Mouse (Mus musculus) embryo, embryonic 11.5 days (tissue): ENCODE measurements around the gene Drd5.

Experiments
- DNase-seq: peaks from one replicate; pipeline ENCODE4 v3.0.0-alpha.2; 2012; ENCODE audit warnings: low read depth, low spot score

The Drd5 gene

DNA sequence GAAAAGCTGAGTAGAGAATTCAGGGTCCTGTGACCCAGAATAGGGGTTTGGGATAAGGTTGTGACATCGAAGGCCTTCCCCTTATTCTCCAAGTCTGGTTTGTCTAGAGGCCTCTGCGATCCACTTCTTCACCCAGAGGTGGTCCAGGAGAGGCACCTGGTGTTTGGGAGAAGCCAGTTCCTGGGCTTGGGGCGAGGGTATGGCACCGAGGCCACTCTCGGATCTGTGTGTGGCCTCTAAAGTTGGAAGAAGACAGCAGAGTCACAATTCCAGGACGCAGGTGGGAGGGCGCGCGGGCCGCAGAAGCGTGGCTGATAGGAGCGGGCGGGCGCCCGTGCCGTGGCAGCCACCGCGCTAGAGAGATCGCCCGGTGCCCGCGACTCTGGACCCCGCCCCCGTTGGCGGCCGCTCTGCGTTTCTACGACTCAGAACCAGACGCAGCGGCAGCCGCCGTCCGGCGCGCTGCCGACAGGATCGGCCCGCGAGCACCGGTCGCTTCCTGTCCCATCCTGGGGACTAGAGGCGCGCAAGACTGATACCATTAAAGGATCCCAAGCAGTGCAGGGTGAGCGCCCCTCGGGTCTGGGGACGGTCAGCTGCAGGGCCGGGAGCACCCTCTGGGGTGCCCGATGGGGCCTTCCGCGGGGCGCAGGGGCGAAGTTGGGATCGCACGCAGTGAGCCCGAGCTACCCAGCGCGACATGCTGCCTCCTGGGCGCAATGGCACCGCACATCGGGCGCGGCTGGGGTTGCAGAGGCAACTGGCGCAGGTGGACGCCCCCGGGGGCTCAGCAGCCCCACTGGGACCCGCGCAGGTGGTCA is at the start of gene Drd5:
TSS of gene Drd5 (plus strand) at position 402 of the 821 bp plus-strand sequence.
- DNase-seq, result no peak

DNA sequence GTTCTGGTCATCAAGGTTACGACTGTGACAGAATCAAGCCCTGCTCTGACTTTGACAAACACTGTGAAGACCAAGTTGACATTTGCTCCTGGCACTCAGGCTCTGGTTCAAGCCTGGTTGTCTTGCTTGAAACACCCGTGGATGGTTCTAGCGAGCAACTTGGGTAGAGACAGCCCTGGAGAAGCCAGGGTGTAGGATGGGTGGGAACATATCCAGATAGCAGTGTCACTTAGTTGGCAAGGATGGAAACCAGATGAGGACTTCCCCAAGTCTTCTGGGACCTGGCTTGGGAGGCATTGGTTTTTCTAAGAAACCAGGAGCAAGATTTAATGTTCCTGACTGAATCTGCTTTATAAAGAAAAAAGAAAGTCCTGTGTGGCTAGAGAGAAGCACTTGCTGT is 48.2 kb upstream of the Drd5 start:
- DNase-seq, result no peak

DNA sequence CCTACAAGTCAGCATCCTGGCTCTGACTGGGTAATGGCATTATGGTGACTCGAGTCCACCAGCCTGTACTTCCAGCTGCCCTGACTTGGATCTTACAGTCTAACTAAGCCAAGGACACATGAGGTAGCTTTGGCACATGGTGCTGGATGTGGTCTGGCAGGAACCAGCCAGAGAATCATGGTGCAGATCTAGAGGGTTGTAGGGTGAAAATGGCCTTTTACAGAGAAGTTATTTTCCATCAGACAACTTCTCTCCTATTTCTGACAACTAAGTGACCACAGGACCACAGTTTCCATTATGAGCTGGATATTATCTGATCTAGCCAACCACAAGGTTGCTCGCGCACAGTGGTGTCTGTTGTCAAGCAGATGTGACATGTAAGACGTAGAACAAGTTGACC is 45.3 kb upstream of the Drd5 start:
- no peak for DNase-seq

DNA sequence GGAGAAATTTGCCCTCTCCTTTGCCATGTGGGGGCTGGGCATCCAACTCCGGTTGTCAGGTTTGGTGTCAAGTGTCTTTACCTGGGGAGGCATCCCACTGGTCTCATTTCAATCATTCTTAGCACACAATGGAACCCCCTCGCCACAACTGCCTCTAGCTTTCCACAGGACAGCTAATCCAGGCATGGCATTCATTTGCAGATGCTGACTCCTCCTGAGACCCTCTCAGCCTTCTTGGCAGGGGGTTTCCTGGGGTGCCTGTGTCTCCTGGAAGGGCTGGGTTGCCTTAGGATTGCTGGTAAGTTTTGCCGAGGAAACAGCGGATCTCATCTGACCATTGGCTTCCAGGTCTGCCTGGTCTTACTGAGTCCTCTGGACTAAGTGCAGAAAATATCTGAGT is 43.4 kb upstream of the Drd5 start, which contains the start of gene Otop1:
TSS of gene Otop1 (plus strand) at position 202 of the 400 bp plus-strand sequence.
- no peak for DNase-seq

DNA sequence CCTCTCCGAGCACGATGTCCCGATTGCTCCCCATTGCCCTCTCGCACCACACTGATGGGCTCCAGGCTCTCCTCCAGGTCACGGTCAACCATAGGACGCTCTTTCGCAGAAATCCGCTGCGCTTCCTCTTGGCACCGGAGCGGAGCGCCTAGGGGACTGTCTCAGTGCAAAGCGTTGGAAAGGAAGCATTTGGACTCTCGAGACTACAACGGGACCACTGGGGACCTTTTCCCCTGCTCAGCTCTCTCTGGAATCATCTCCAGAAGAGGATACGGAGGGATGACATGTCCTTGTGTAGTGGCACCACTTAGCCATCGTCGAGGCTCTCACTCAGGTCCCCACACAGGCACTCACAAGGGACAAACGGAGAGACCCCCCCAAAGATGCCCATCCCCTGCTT is 42.7 kb upstream of the Drd5 start:
- no peak for DNase-seq

- DNase-seq, result no peak
These were observed 41.9 kb upstream of the Drd5 start for GRCm38 (mm10) chr5:38277098-38277866.

GRCm38 (mm10) chr5:38277936-38278600 is 41.1 kb upstream of the Drd5 start:
- no peak for DNase-seq

DNA sequence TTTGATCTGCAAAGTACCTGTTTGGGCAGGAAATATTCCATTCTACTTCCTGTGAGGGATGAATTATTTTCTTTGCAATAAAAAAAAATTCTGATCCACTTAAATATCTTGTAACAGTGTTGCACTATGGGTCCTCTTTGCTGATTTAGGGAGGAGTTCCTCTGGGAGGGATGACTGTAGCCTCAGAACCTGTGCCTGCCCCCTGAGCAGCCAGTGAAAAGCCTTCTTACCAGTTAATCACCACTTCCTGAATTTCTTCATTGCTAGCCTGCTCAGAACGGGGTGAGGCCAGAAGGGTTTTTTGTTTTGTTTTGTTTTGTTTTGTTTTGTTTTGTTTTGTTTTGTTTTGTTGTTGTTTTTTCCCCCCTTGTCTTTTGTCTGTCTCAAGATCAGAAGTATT is 39.1 kb upstream of the Drd5 start:
- DNase-seq, result no peak

DNA sequence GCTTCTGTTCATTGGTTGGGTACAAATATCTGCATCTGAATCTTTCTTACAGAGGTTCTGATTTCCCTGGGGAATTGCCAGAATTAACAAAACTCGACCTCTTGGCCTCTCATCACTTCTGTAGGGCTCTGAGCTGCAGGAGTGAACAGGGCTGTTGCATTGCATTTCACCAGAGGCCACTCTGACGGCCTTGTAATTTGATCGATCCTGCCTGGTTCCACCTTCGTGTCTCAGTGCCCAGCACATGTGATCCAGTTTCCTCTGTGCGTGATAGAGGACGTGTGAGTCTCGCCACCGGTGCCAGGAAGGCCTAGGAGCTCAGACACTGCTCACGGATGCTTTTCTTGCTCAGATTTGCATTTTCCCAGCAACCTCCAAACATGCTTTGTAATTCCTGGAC is 33.4 kb upstream of the Drd5 start:
- DNase-seq, result no peak

DNA sequence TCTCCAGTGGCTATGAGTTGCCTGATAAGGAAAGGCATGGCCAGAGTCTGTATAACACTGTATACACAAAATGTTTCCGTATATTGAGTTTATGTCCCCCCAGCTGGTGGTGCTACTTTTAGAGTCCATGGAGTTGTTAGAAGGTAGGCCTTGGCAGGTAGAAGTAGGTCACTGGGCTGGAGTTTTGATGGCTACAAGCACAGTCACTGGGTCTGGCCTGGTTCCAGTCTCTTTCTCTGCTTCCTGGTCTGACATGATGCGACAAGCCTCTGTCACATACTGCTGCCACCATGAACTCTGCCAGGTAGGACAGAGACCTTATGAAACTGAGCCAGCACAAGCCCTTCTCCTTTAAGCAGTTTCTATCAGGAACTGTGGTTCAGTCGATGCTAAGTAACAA is 30.7 kb upstream of the Drd5 start:
- DNase-seq, result no peak

DNA sequence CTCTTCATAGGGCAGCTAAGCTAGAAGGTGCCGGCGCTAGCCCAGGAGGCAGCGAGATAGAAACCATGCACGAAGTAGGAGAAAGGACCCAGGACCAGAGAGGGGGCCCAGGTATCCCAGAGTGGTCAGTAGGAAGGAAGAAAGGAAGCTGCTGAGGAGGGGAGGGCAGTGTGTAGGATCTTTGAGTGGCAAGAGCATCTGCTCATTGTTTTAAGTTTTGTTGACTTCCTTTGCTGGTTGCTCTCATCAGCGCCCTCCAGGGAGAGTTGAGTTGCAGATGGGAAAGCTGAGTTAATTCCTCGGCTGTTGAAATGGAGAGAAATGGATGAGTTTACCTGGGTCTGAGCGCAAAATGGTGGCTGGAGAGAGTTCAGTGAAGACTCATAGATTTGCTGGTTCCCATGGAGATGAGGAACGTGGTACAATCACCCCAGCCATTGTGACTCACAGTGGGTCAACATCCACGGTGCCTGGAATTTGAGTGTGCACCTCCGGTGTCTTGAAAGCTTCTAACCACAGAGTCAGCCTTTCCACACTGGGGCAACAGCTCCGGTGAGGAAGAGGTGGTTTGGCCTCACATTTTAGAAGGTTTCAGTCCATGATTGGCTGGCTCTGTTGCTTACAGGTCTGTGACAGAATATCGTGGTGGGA is 17.3 kb upstream of the Drd5 start:
- no peak for DNase-seq

GRCm38 (mm10) chr5:38302651-38303050 is 16.5 kb upstream of the Drd5 start:
- no peak for DNase-seq

GRCm38 (mm10) chr5:38305241-38305640 is 13.9 kb upstream of the Drd5 start:
- no peak for DNase-seq

DNA sequence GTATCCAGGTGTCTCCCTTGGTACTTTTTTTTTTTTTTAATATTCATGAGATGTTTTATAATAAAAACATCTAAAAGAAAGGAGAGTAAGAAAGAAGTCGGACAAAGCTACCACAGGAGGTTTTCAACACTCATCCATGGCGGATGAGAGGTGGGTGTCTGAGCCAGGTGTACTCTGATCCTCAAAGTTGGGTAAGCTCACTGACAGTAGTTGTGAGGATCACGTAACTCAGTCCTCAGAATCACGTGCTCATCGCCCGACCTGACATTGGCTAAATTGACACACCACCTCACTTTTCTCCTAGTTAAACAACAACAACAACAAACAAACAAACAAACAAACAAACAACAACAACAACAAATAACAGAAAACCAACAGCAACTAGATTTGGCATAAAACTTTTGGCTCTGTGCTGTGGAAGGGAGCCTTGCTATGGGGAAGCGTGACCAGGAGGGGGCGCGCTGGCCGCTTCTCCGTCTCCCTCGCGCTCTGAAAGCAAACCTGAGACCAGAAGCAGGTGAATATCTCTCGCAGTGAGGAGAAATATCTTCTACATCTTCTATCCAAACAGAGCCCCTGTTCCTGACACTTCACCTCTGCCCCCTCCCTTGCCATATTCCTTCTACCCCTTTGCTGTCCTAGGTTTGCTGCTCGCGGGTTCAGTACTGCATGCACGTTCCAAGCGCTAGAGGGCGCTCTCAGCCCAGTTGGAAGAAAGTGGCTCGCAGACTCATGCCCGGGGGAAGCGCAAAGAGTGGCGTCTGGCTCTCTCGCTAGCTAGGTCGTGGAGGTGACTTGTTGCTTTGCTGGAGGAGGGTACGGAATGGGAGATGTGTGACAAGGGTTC is 11.7 kb upstream of the Drd5 start:
- peak; percentile 87 for DNase-seq

GRCm38 (mm10) chr5:38308873-38309272 is 10.3 kb upstream of the Drd5 start:
- DNase-seq, result peak; percentile 22

DNA sequence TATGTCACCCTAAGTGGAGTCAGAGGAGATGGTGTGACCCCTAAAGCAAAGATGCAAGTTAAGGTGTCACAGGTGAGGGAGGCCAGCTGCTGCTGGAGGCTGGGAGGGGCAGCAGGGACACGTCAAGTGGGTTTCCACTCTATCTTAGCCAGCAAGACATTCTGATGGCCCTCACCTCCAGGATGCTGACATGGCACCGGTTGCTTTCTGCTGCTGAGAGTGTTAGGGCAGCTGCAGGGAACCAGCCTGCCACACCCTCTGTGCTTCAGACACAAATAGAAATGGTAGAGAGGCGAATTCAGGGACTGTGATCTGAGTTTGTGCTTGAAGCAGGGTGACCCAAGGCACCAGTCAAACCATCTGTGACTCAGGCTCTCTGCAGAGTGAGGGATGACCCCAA is 9.4 kb upstream of the Drd5 start:
- no peak for DNase-seq

- no peak for DNase-seq
These were observed 14.2 kb downstream of the Drd5 start for GRCm38 (mm10) chr5:38333381-38333780.

DNA sequence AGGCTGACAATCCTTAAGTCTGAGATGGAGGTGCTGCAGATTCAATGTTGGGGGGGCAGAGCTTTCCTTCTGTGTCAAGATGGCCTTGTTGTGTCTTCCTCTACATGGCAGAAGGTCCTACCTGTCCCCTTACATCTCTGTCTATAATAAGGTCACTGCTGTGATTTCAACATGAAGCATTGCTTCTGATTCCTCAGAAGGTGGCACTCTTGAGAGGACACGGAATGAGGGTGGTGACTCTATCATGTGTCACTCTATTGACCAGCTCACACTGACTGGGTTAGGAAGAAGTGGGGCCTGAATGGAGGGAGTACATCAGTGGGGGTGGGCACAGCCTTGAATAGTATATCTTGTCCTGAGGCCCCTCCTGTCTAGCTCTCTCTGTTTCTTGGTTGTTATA is 15.4 kb downstream of the Drd5 start:
- no peak for DNase-seq

- DNase-seq, result no peak
These were observed 23.9 kb downstream of the Drd5 start for GRCm38 (mm10) chr5:38343101-38343500.

- peak; percentile 32 for DNase-seq
These were observed 27.7 kb downstream of the Drd5 start for GRCm38 (mm10) chr5:38346646-38347432.
